Mouse (Mus musculus) telencephalon, adult 2 months (tissue): ENCODE measurements at regions not wholly inside any gene's neighbourhood (a gene's known extent, or its start where the extent isn't known, plus 50 kb on each side); places are given as distances from the start of the nearest gene placed in this dataset.

Experiments
- DNase-seq: peaks from one replicate; pipeline ENCODE4 v3.0.0-alpha.2; 2011; ENCODE audit warnings: low read depth, low spot score

DNA sequence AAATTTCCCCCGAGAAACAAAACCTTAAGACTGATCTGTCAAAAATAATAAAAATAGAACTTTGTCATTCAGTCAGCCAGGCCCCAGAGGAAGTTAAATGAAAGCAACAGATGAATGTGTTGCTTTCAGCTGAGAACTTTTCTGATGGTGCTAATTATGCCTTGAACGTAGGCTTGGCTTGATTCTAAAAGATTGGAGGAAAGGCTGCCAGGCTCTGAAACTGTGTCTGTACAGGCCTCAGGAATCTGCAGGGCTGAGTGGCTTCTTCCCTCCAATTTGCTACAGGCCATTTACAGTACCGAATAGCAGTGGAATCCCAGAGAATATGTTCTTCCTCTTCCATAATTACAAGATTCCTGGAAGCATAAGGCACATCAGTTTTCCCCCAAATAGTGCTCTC, 1103.2 kb upstream of the Crim1 start:
- peak; percentile 33 for DNase-seq

GRCm38 (mm10) chr17:77099040-77099589, 1100.9 kb upstream of the Crim1 start:
- no peak for DNase-seq

- no peak for DNase-seq
Measured at GRCm38 (mm10) chr17:77115931-77116330, 1084.1 kb upstream of the Crim1 start.

DNA sequence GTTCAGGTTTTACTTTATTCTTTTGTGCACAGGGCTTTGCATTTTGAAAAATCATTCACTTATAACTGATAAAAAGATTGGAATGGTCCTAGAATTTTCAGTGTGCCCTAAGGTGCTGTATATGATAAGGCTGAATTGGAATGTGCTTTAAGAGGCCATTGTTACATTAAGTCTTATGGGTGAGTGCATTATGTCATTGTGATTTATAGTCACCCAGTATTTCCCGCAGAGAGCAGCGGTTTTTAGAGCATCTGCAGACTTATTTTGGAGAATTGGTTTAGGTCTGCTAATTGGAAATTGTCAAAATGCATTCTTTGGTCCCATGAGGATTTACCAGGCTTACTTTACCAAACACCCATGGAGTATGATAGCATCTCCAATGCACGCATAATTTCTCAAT, 1083.1 kb upstream of the Crim1 start:
- DNase-seq, result no peak

DNA sequence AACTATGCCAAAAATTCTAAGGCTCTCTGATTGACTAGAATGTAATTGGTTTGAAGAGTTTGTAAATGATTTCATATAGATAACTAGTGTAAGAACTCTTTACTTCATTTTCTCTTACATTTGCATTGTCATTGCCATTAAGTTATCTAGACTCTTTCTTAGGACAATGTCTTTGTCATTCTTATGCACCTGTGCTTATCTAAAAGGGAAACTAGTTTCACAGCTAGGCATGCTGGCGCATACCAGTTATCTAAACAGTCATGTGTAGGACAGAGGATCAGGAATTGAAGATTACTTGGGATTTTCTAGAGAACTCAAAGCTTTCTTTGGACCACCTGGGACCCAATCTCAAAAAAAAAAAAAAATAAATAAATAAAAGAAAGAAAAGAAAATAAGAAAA, 1081.6 kb upstream of the Crim1 start:
- DNase-seq, result no peak

DNA sequence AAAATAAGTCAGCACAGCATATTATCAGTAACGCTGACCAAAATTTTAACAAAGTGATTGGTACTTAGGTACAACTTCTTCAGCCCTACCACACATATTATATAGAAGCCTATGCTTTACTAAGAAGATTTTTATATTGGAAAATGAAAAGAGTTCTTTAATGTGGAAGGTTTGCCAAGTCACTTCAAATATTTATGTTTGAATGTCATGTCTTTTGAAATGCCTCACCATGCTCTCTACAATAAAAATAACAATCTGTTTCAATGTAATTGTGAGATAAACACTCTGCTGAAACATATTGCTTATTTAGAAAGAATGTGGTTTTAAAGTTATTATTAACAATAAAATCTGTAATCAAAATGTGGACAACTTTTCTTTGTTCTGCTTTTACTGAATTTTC, 1073.0 kb upstream of the Crim1 start:
- no peak for DNase-seq
